Mouse (Mus musculus): ENCODE measurements around the gene Nubpl.

Nubpl gene

DNA sequence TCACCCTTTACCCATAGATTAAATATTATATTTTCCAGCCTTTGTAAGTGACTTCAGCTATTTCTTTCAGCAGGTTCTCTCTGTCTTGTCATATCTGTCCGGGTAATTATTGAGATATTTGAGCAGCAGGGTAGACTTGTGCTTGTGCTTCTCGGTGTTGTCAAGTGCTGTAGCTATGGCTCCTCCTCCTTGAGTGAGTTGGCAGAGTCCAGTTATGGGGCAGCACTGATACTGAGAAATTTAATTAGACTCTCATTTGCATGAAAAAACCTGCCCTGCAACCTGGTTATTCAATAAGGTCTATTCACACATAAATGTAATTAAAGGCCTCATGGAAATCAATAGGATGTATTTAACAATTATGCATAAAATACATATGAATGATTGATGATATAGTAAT is 145.2 kb downstream of the Nubpl start:
- DNase-seq (ENCODE audit: low read depth, low spot score) = no peak

GRCm38 (mm10) chr12:52247438-52247837 is 149.9 kb downstream of the Nubpl start:
- no peak for DNase-seq (ENCODE audit: low read depth, low spot score)

DNA sequence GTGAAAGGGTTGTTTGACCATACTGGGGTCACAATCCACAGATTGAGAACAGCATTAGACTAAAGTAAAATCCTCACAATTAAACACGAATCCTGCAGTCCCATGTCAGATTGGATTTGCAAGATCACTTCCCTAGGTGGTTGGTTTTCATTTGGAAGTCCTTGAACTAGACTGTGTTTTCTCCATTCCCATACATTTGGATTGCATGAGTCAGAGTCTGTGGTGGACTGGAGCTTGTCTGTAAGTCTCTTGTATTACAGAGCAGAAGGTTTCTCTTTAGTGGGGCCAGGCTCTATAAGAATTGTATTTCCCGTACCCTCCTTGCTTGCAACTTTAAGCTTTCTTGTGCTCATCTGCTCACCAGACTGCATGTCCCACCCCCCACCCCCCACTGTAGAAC is 151.0 kb downstream of the Nubpl start:
- DNase-seq (ENCODE audit: low read depth, low spot score) = no peak

GRCm38 (mm10) chr12:52254089-52254488 is 156.6 kb downstream of the Nubpl start:
- DNase-seq (ENCODE audit: low read depth, low spot score) = no peak

DNA sequence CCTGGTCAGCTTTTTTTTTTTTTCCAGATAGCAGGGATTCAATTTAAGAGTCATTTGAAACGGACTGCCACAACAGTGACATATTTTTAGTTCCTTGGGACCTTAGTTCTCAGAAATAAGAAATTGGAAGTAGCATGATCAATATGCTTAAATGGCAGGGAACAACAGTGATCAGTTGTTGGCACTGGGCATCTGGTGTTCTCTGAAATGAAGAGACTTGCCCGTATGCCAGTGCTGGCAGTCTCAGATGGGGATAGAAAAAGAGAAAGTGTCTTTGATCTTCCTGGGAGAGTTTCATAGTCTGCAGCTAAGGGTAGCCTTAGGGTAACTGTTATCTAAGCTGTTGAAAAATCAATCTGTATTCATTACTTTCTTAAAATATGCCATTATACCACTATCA is 170.6 kb downstream of the Nubpl start:
- DNase-seq (ENCODE audit: low read depth, low spot score) = no peak

DNA sequence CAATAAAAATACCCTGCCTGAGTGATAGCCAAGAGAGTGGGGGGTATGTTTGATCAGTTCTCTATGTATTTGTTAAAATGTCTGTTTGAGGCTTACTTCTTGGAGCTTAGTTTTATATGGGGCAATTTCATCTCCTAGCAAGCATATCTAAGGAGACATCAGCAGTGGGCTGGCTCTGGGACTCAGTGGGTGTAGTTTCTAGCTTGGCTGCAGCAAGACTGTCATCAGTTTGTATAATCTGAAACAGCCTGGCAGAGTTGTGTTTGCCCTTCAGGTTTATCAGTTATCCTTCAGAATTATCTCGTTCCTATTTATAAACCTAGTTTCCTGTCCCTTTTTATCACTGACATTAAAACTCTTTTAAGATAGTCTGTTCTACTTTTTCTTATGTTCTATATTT is 175.3 kb downstream of the Nubpl start:
- DNase-seq (ENCODE audit: low read depth, low spot score) = no peak

DNA sequence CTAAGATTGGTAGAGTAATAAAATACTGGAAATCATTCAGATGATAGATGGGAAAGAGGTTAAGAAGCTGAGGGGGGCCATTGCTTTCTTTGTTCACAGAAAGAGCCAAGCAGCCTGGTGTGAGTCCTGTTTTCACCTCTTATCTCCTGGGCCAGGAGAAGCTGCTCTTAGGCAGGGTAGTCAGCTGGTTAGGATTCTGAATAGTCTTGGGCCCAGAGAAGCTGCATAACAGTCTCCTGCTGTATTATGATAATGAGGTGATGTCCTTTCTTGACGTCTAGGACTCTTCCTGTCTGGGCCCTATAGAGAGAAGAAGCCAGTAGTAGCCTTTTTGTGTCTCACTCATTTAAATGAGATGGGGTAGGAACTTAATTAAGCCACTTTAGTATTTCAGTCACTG is 178.8 kb downstream of the Nubpl start:
- DNase-seq (ENCODE audit: low read depth, low spot score) = no peak

GRCm38 (mm10) chr12:52281232-52281631 is 183.7 kb downstream of the Nubpl start:
- no peak for DNase-seq (ENCODE audit: low read depth, low spot score)

- DNase-seq (ENCODE audit: low read depth, low spot score) = no peak
Observed at GRCm38 (mm10) chr12:52284471-52284870, 186.9 kb downstream of the Nubpl start.

DNA sequence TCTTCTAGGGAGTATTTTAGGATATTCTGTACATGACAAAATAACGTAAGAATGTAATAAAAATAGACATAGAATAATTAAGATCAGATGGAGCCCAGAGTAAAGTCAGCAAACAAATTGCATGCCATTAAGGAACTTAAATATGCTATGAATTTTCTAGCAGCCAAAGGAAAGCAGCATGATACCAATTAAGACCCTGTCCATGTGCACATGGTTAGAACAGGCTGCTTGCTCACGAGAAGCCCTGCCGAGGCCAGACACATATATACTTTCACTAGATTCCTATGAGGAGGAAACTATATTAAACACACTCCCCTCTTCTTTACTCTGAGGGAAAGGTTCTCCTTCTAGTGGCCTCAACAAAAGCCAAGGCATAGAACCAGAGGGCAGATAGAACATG is 189.3 kb downstream of the Nubpl start:
- DNase-seq (ENCODE audit: low read depth, low spot score) = no peak

GRCm38 (mm10) chr12:52288537-52288936 is 191.0 kb downstream of the Nubpl start:
- no peak for DNase-seq (ENCODE audit: low read depth, low spot score)

GRCm38 (mm10) chr12:52288941-52289567 is 191.5 kb downstream of the Nubpl start:
- peak; percentile 57 for DNase-seq (ENCODE audit: low read depth, low spot score)

DNA sequence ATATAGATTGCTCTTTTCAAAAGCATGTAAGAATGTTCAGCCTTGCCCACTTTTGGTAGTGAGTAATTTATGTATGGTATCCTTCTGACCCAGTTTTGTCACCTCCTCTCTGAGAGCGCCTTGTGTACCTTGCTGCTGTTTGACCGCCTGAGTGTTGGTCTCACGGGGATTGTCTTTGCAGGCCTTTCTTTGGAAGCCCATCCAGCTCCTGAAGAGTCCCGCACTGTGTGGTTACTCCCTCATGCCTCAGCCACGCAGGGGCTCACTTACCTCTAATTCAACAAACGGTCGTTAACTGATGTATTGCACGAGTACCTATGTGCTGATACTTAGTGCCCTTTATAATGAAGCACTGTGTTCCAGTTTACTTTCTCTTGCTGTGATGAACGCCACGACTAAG is 192.1 kb downstream of the Nubpl start:
- no peak for DNase-seq (ENCODE audit: low read depth, low spot score)

GRCm38 (mm10) chr12:52293931-52294330 is 196.4 kb downstream of the Nubpl start:
- DNase-seq (ENCODE audit: low read depth, low spot score) = no peak

DNA sequence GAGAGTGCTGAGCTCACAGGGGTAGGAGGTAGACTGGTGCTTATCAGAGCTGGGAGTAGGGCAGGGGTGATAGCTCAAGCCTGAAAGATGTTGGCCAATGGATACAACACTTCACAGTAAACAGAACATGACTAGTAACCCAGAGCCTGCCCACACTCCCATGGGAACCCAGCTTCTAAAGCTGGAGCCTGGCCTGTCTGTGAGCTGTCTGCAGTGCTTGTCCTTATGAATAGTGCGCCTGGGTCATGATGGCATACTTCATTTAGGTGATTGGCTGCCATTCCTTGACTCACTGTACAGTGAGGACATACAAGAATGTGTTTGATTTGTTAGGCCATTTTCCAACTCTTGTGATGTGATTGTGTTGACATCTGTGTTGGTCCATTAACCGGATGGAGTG is 200.5 kb downstream of the Nubpl start:
- no peak for DNase-seq (ENCODE audit: low read depth, low spot score)

- DNase-seq (ENCODE audit: low read depth, low spot score) = no peak
Observed at GRCm38 (mm10) chr12:52298683-52299082, 201.1 kb downstream of the Nubpl start.

DNA sequence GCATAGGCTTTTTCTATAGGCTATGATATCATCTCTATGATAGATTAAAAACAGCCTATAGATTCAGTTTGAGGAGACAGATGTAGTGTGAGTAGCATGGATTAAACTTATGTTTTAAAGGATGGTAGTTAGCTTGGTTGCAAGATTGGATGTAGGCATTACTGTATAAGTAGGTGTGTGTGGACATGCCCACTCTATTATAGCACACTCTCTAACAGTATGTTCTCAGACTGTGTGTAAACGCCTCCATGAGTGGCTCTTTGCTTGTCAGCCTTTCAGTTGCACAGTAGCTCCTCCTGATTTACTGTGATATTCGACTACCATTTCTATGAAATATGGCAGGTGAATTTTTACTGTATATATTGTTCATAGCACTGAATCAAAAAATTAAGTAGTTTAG is 205.4 kb downstream of the Nubpl start:
- no peak for DNase-seq (ENCODE audit: low read depth, low spot score)

DNA sequence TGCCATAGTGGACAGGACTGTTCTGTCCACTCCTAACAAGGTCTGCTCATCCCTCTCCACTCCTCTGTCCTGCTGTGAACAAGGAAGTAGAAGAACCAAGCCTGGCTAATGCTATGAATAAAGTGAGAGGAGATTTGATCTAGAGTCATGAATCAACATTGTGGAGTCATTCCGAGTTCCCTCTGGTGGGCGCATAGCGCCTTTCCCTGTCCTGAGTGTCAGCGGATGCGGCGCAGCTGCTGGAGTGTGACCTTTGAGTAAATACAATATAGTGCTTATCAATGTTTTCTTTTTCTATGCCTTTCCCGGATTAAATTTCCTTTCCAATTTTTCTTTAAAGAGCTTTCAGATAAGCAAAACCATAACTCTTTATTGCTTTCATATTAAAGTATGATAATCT is 208.8 kb downstream of the Nubpl start:
- DNase-seq (ENCODE audit: low read depth, low spot score) = no peak

DNA sequence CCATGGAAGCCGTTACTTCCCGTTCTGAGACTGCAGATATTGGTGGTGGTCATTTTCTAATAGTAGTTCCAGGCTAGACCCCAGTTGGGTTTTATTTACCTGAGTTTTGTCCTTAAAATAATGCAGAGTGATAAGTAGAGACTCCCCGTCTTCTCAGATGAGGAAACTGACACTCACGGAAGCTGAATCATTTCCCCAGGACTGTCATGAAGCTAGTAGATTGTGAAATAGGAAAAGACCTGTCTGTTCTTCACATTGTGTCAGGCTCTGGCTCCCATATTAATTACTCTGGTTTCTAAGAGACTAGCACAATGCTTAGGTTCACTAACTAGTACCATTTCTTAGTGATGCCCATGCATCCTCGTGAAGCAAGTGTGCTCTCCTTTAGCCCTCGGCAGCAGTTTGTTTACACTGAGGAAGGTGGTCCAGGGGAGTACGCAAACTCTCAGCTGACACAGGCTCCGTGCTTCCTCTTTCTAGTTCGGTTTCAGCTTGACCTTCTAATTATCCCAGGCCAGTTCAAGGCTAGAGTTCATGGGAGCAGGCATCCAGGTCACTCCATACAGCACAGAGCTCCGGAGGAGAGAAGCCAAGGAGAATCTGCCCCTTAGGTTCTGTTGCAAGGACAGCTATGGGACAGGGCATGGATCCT is 209.9 kb downstream of the Nubpl start:
- DNase-seq (ENCODE audit: low read depth, low spot score) = no peak

DNA sequence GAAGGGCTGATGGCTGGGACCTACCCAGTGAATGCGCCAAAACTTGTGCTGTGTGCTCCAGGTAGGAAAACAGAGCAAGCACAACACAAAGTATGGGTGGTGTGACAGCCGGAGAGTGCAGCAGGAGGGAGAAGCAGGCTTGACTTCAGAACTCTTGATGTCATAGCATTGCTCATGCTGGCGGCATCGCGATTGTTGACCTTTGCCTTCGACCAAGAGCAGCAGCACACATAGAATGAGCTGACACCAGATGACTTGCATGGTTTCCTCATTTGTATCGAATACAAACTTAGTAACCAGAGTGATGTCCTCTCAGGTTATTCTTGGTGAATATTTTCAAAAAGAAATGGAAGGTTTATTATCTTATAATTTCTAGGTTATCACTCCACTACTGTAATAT is 211.1 kb downstream of the Nubpl start:
- no peak for DNase-seq (ENCODE audit: low read depth, low spot score)

DNA sequence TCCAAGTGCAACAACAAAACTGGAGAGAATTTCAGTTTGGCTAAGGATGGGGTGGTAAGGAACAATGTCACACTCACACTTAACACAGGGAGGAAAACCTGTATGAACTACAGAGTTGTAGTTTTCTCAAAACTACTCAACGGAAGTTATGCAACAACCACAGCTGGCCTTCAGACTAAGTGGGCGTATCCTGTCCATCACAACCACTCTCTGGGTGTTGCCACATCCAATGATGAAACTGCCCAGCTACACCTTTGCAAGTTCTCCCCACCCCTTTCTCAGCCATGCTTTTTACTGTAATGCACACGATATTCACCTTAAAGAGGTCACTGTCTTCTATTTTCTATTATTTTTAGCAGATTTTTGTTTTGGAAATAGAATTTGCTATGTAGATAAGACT is 217.3 kb downstream of the Nubpl start:
- DNase-seq (ENCODE audit: low read depth, low spot score) = no peak

- no peak for DNase-seq (ENCODE audit: low read depth, low spot score)
Observed at GRCm38 (mm10) chr12:52317635-52318034, 220.1 kb downstream of the Nubpl start.

- no peak for DNase-seq (ENCODE audit: low read depth, low spot score)
Observed at GRCm38 (mm10) chr12:52318426-52318825, 220.9 kb downstream of the Nubpl start.

- no peak for DNase-seq (ENCODE audit: low read depth, low spot score)
Observed at GRCm38 (mm10) chr12:52319156-52319555, 221.6 kb downstream of the Nubpl start.
